8 mouse cellular contexts compared by ENCODE assay signal in the genomic region with DNA sequence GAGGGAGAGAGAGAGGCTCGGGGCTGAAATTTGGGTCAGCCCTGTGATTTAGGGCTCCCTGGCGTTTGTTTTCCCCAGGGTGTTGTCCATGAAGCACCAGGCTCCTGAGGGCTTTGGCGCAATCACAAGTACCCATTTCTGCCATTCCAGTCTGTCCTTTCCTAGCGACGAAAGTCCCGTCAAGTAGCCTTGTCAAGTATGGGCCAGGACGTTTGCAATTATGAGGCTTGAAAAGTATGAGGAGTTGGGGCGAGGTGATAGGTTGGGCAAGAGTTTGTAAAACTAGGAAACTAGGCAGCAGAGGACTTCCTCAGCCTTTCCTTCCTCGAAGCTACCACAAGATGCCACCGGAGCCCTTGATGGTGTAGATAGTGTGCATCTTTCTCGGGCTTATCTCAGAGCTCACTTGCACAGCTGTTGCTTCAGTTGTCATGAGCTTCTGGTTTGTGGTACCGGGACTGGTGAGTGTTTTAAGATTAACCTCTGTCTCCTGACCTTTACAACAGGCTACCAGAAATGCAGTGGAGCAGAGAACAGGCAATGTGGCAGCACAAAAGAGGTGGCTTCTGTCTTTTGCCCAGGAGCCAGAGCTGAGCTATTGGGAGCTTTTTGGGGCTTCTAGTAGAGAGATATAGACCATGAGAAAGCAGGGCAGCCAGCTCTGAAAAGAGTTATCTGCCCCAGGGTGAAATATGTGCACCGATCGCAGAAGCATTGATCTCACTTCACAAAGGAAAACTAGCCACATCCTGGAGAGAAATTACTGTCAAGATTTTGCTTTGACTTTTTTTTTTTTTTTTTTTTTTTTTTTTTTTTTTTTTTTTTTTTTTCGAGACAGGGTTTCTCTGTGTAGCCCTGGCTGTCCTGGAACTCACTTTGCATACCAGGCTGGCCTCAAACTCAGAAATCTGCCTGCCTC. TPM values are rescaled to one million over a fixed set of nuclear protein-coding genes. Genes with fewer than 3 reads are reported as not detected.
A peak's percentile ranks its signal among the peaks of the same experiment; 100 is the strongest.
DNase-seq lines count a peak whose midpoint lies in the region; ATAC-seq and TF ChIP-seq lines count a peak whose summit lies in the region.

No protein-coding gene starts in this region.

- no peak for DNase-seq in forebrain, postnatal 0 days
- no peak for DNase-seq in limb, embryonic 14.5 days (ENCODE audit: low spot score)
- no peak for DNase-seq in midbrain, embryonic 14.5 days
- DNase-seq in yolk sac, embryonic 10.5 days (ENCODE audit: low spot score), result peak; percentile 26
- DNase-seq in left cerebral cortex, adult 18-20 months (ENCODE audit: low spot score in 2 of 2), result no peak
- DNase-seq in layer of hippocampus, postnatal 10 days (ENCODE audit: low spot score in 2 of 2), result no peak

- peaks cover 40% of the 10 kb centered on the region for H3K4me1 ChIP-seq in E14TG2a.4 (replicated peaks; ENCODE audit: low read depth, low read length)
- peaks cover 2% of the 10 kb centered on the region for H3K4me1 ChIP-seq in bone marrow, adult 2 months (ENCODE audit: control insufficient read depth, insufficient read depth, low read length)
- peaks cover 6% of the 10 kb centered on the region; the same call in 1 of the 2 replicates for H3K4me1 ChIP-seq in forebrain, postnatal 0 days (ENCODE audit: insufficient read depth)
- H3K4me1 ChIP-seq in limb, embryonic 14.5 days (ENCODE audit: control insufficient read depth, insufficient read depth, low read length), result peaks cover 14% of the 10 kb centered on the region
- peaks cover 9% of the 10 kb centered on the region for H3K4me1 ChIP-seq in midbrain, embryonic 14.5 days (ENCODE audit: control insufficient read depth, insufficient read depth, low read length)

- peak overlapping the region; percentile 59 for H3K27ac ChIP-seq in bone marrow, adult 2 months (ENCODE audit: control insufficient read depth, insufficient read depth, low read depth, low read length, poor library complexity)
- no peak overlapping the region for H3K27ac ChIP-seq in forebrain, postnatal 0 days (ENCODE audit: low read depth, low read length)
- H3K27ac ChIP-seq in limb, embryonic 14.5 days (replicated peaks; ENCODE audit: low read depth, low read length), result no peak overlapping the region
- no peak overlapping the region for H3K27ac ChIP-seq in midbrain, embryonic 14.5 days (replicated peaks; ENCODE audit: low read depth, low read length)

- peak overlapping the region; percentile 95 for H3K4me3 ChIP-seq in E14TG2a.4 (replicated peaks; ENCODE audit: low read length)
- peak overlapping the region; percentile 94 for H3K4me3 ChIP-seq in bone marrow, adult 2 months (replicated peaks; ENCODE audit: control insufficient read depth, low read depth, low read length)
- peak overlapping the region; percentile 65 for H3K4me3 ChIP-seq in forebrain, postnatal 0 days (ENCODE audit: low read depth, low read length)
- peak overlapping the region; percentile 72 for H3K4me3 ChIP-seq in limb, embryonic 14.5 days (replicated peaks; ENCODE audit: low read length)
- peak overlapping the region; percentile 73 for H3K4me3 ChIP-seq in midbrain, embryonic 14.5 days (replicated peaks; ENCODE audit: low read depth, low read length)

- no peaks in the 10 kb centered on the region for H3K9me3 ChIP-seq in E14TG2a.4 (ENCODE audit: low read length)
- H3K9me3 ChIP-seq in forebrain, postnatal 0 days (ENCODE audit: low read length), result no peaks in the 10 kb centered on the region
- no peaks in the 10 kb centered on the region for H3K9me3 ChIP-seq in limb, embryonic 14.5 days (ENCODE audit: control insufficient read depth, low read length)
- H3K9me3 ChIP-seq in midbrain, embryonic 14.5 days (ENCODE audit: control insufficient read depth, low read length), result no peaks in the 10 kb centered on the region

- no peak for ATAC-seq in forebrain, postnatal 0 days
- no peak for ATAC-seq in limb, embryonic 14.5 days (ENCODE audit: low FRiP score, low read depth)
- ATAC-seq in midbrain, embryonic 14.5 days (ENCODE audit: low FRiP score, low TSS enrichment), result no peak

- no peaks in the 10 kb centered on the region for H3K27me3 ChIP-seq in E14TG2a.4 (ENCODE audit: insufficient read depth, low read length)
- H3K27me3 ChIP-seq in forebrain, postnatal 0 days (ENCODE audit: insufficient read depth, low read length), result no peaks in the 10 kb centered on the region
- H3K27me3 ChIP-seq in limb, embryonic 14.5 days (ENCODE audit: control insufficient read depth, insufficient read depth, low read length), result no peaks in the 10 kb centered on the region
- no peaks in the 10 kb centered on the region for H3K27me3 ChIP-seq in midbrain, embryonic 14.5 days (ENCODE audit: control insufficient read depth, insufficient read depth, low read length)

- H3K36me3 ChIP-seq in E14TG2a.4 (ENCODE audit: insufficient read depth, low read length), result no peaks in the 10 kb centered on the region; the same call in 1 of the 2 replicates
- H3K36me3 ChIP-seq in forebrain, postnatal 0 days (ENCODE audit: insufficient read depth), result peaks cover 9% of the 10 kb centered on the region; the same call in 1 of the 2 replicates
- peaks cover 5% of the 10 kb centered on the region for H3K36me3 ChIP-seq in limb, embryonic 14.5 days (ENCODE audit: control insufficient read depth, insufficient read depth, low read length)
- peaks cover 13% of the 10 kb centered on the region; the same call in 1 of the 2 replicates for H3K36me3 ChIP-seq in midbrain, embryonic 14.5 days (ENCODE audit: control insufficient read depth, insufficient read depth, low read length)

- H3K9ac ChIP-seq in forebrain, postnatal 0 days, result peak overlapping the region; percentile 64; the same call in 1 of the 2 replicates
- H3K9ac ChIP-seq in limb, embryonic 14.5 days (ENCODE audit: low read depth, low read length, severe bottlenecking), result peak overlapping the region; percentile 66
- H3K9ac ChIP-seq in midbrain, embryonic 14.5 days (replicated peaks; ENCODE audit: low read length), result peak overlapping the region; percentile 71

- peak overlapping the region; percentile 100 for H3K4me2 ChIP-seq in forebrain, postnatal 0 days (ENCODE audit: low read depth)
- H3K4me2 ChIP-seq in limb, embryonic 14.5 days (replicated peaks; ENCODE audit: low read depth, low read length, severe bottlenecking), result peak overlapping the region; percentile 96
- H3K4me2 ChIP-seq in midbrain, embryonic 14.5 days (ENCODE audit: low read length), result peak overlapping the region; percentile 98

- WGBS in bone marrow, adult 2 months, result 1% methylated on average over 15 of the region's 15 CpGs
- WGBS in forebrain, postnatal 0 days, result 24% methylated on average over 15 of the region's 15 CpGs
- 17% methylated on average over 15 of the region's 15 CpGs for WGBS in limb, embryonic 14.5 days
- WGBS in midbrain, embryonic 14.5 days, result 15% methylated on average over 15 of the region's 15 CpGs

- TF ChIP-seq CTCF in E14TG2a.4 (conservative IDR thresholded peaks at IDR 0.05; ENCODE audit: low read length), result no peak
- 0 out of 2 replicates have a peak, but pooled peaks have one; percentile 16 for TF ChIP-seq CTCF in bone marrow, adult 2 months (IDR thresholded peaks at IDR 0.05; ENCODE audit: control insufficient read depth, insufficient read depth, low read length)
- TF ChIP-seq CTCF in forebrain, postnatal 0 days (IDR thresholded peaks at IDR 0.05; ENCODE audit: low read depth), result 0 out of 2 replicates have a peak, but pooled peaks have one; percentile 10

- TF ChIP-seq POLR2A in bone marrow, adult 2 months (IDR thresholded peaks at IDR 0.05; ENCODE audit: borderline replicate concordance, control insufficient read depth, low read depth, low read length), result no peak
- no peak for TF ChIP-seq POLR2A in limb, embryonic 14.5 days (IDR thresholded peaks at IDR 0.05; ENCODE audit: borderline replicate concordance, extremely low read depth, insufficient read depth, insufficient read length)

RNA-seq across cellular contexts. Expression of a gene that starts 10.9 kb away (rescaled TPM):
- 24.3 and 26.1 TPM in 2 replicates for polyA plus RNA-seq in bone marrow, adult 2 months (2011; ENCODE audit: insufficient read depth, insufficient read length, low replicate concordance, missing spikeins)
- 17.9 and 21.7 TPM in 2 replicates for total RNA-seq in forebrain, postnatal 0 days (2014; rRNA removed)
- polyA plus RNA-seq in forebrain, postnatal 0 days (2015; fragmentation: Nextera tagmentation; extraction: Ambion mirVana), result 8.0 and 11.2 TPM in 2 replicates
- 44.3 and 47.9 TPM in 2 replicates for polyA plus RNA-seq in limb, embryonic 14.5 days (2012; rRNA removed)
- 26.2 and 28.3 TPM in 2 replicates for polyA plus RNA-seq in limb, embryonic 14.5 days (2014; fragmentation: Nextera tagmentation; extraction: Ambion mirVana)
- 16.4 and 26.4 TPM in 2 replicates for polyA plus RNA-seq in midbrain, embryonic 14.5 days (2014; fragmentation: Nextera tagmentation; extraction: Ambion mirVana)
- total RNA-seq in left cerebral cortex, adult 18-20 months (2021), result 10 to 100 TPM; 37.2 to 42.3 TPM
- total RNA-seq in layer of hippocampus, postnatal 10 days (2021), result 10 to 100 TPM; 37.8 to 38.9 TPM

RNA-seq across cellular contexts. Expression of a gene that starts 38.0 kb away (rescaled TPM):
- polyA plus RNA-seq in bone marrow, adult 2 months (2011; ENCODE audit: insufficient read depth, insufficient read length, low replicate concordance, missing spikeins), result 43.4 and 44.5 TPM in 2 replicates
- 46.3 and 54.4 TPM in 2 replicates for total RNA-seq in forebrain, postnatal 0 days (2014; rRNA removed)
- polyA plus RNA-seq in forebrain, postnatal 0 days (2015; fragmentation: Nextera tagmentation; extraction: Ambion mirVana), result 68.3 and 84.1 TPM in 2 replicates
- polyA plus RNA-seq in limb, embryonic 14.5 days (2012; rRNA removed), result 48.9 and 78.6 TPM in 2 replicates
- 122 and 128 TPM in 2 replicates for polyA plus RNA-seq in limb, embryonic 14.5 days (2014; fragmentation: Nextera tagmentation; extraction: Ambion mirVana)
- 94.9 and 116 TPM in 2 replicates for polyA plus RNA-seq in midbrain, embryonic 14.5 days (2014; fragmentation: Nextera tagmentation; extraction: Ambion mirVana)
- 10 to 100 TPM; 33.9 to 42.3 TPM for total RNA-seq in left cerebral cortex, adult 18-20 months (2021)
- 10 to 100 TPM; 36.8 to 41.3 TPM for total RNA-seq in layer of hippocampus, postnatal 10 days (2021)

RNA-seq across cellular contexts. Expression of a gene that starts 49.4 kb away (rescaled TPM):
- polyA plus RNA-seq in bone marrow, adult 2 months (2011; ENCODE audit: insufficient read depth, insufficient read length, low replicate concordance, missing spikeins), result 12.5 and 13.4 TPM in 2 replicates
- total RNA-seq in forebrain, postnatal 0 days (2014; rRNA removed), result 12.1 and 15.6 TPM in 2 replicates
- 24.4 and 30.7 TPM in 2 replicates for polyA plus RNA-seq in forebrain, postnatal 0 days (2015; fragmentation: Nextera tagmentation; extraction: Ambion mirVana)
- polyA plus RNA-seq in limb, embryonic 14.5 days (2012; rRNA removed), result 9.3 and 10.3 TPM in 2 replicates
- polyA plus RNA-seq in limb, embryonic 14.5 days (2014; fragmentation: Nextera tagmentation; extraction: Ambion mirVana), result 9.8 and 10.1 TPM in 2 replicates
- polyA plus RNA-seq in midbrain, embryonic 14.5 days (2014; fragmentation: Nextera tagmentation; extraction: Ambion mirVana), result 11.4 and 13.4 TPM in 2 replicates
- total RNA-seq in left cerebral cortex, adult 18-20 months (2021), result 10 to 100 TPM; 25.8 to 27.8 TPM
- total RNA-seq in layer of hippocampus, postnatal 10 days (2021), result 10 to 100 TPM; 20.6 to 24.1 TPM

RNA-seq across cellular contexts. Expression of a gene that starts 52.0 kb away (rescaled TPM):
- polyA plus RNA-seq in bone marrow, adult 2 months (2011; ENCODE audit: insufficient read depth, insufficient read length, low replicate concordance, missing spikeins), result 44.7 and 114 TPM in 2 replicates
- 2.5 and 3.0 TPM in 2 replicates for total RNA-seq in forebrain, postnatal 0 days (2014; rRNA removed)
- polyA plus RNA-seq in forebrain, postnatal 0 days (2015; fragmentation: Nextera tagmentation; extraction: Ambion mirVana), result 1.4 and 2.0 TPM in 2 replicates
- polyA plus RNA-seq in limb, embryonic 14.5 days (2012; rRNA removed), result 30.6 and 43.7 TPM in 2 replicates
- 18.1 and 20.4 TPM in 2 replicates for polyA plus RNA-seq in limb, embryonic 14.5 days (2014; fragmentation: Nextera tagmentation; extraction: Ambion mirVana)
- 0.73 and 1.8 TPM in 2 replicates for polyA plus RNA-seq in midbrain, embryonic 14.5 days (2014; fragmentation: Nextera tagmentation; extraction: Ambion mirVana)
- 1 to 10 TPM; 1.3 TPM for total RNA-seq in left cerebral cortex, adult 18-20 months (2021)
- 1 to 10 TPM; 4.3 to 5.0 TPM for total RNA-seq in layer of hippocampus, postnatal 10 days (2021)

RNA-seq across cellular contexts. Expression of a gene that starts 59.1 kb away (rescaled TPM):
- polyA plus RNA-seq in bone marrow, adult 2 months (2011; ENCODE audit: insufficient read depth, insufficient read length, low replicate concordance, missing spikeins), result 16.0 and 26.9 TPM in 2 replicates
- total RNA-seq in forebrain, postnatal 0 days (2014; rRNA removed), result 14.2 and 16.2 TPM in 2 replicates
- polyA plus RNA-seq in forebrain, postnatal 0 days (2015; fragmentation: Nextera tagmentation; extraction: Ambion mirVana), result 30.9 and 33.0 TPM in 2 replicates
- 29.2 and 52.0 TPM in 2 replicates for polyA plus RNA-seq in limb, embryonic 14.5 days (2012; rRNA removed)
- polyA plus RNA-seq in limb, embryonic 14.5 days (2014; fragmentation: Nextera tagmentation; extraction: Ambion mirVana), result 59.4 and 61.1 TPM in 2 replicates
- polyA plus RNA-seq in midbrain, embryonic 14.5 days (2014; fragmentation: Nextera tagmentation; extraction: Ambion mirVana), result 37.6 and 38.2 TPM in 2 replicates
- 10 to 100 TPM; 15.0 to 15.3 TPM for total RNA-seq in left cerebral cortex, adult 18-20 months (2021)
- 10 to 100 TPM; 17.8 to 18.5 TPM for total RNA-seq in layer of hippocampus, postnatal 10 days (2021)
